Mouse (Mus musculus) left cerebral cortex, adult 2 months (tissue): ENCODE results near the gene Tjp3. TPM values are rescaled to one million over a fixed set of nuclear protein-coding genes. Genes with fewer than 3 reads are reported as not detected.

Experiments
- DNase-seq, 2 experiments: peaks; one replicate each; pipeline ENCODE4 v3.0.0; 2021 to 2022; ENCODE audit warnings: low spot score in 2 of 2, mixed read lengths in 1 of 2; ENCODE audit errors: extremely low spot score in 1 of 2
- H3K27ac ChIP-seq: fragments of 200-600 bp; 2 replicates; pipeline ENCODE4 v1.8.1; 2022
- H3K4me3 ChIP-seq: fragments of 200-600 bp; 2 replicates; pipeline ENCODE4 v1.8.1; 2022
- CTCF ChIP-seq: fragments of 200-600 bp; IDR thresholded peaks from 2 replicates; pipeline ENCODE4 v1.8.1; 2022; ENCODE audit warnings: antibody characterized with exemption, mild to moderate bottlenecking, moderate library complexity
- intact Hi-C: fragments of 180-260 bp; cut with DNase I; formaldehyde crosslinking; loops from one replicate; pipeline ENCODE4 v1.15.1; 2025
- total RNA-seq, 2 experiments: library from RNA; stranded (reverse); gene quantifications; 2 replicates each; pipeline ENCODE4 v1.2.3; 2021

The Tjp3 gene
- total RNA-seq, 2 experiments from 2014 or later: 0.26 to 0.45 TPM

DNA sequence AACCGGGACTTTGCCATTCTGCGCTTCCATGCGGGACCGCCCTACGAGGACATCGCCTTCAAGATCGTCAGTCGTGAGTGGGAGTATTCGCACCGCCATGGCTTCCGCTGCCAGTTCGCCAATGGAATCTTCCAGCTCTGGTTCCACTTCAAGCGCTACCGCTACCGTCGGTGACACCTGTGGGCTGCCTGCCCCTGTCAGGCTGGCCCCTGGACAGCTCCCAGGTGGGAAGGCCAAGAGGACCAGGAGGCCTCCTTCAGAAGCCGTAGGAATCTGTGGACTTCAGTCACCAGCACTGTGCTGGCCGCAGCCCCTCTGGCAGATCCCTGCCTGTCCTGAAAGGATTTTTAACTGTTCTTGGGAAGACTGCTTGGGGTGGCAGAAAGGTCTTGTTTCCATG lies 34.4 kb upstream of the Tjp3 start:
- DNase-seq: no peak
- Histone ChIP-seq H3K27ac (no peak overlapping the region; the same call in 1 of the 2 replicates), H3K4me3 (no peak overlapping the region)
- intact Hi-C loops: no loop called here
- no peak for TF ChIP-seq CTCF

DNA sequence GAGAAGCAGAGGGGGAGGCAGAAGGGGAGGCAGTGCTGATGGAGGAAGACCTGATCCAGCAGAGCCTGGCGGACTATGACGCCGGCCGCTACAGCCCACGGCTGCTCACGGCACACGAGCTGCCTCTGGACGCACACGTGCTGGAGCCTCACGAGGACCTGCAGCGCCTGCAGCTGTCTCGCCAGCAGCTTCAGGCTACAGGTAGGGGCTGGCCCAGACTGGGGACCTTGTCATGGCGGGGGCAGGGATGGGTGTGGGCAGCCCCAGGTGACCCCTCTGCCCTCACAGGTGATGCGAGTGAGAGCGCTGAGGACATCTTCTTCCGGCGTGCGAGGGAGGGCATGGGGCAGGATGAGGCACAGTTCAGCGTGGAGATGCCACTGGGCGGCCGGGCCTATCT lies 33.8 kb upstream of the Tjp3 start:
- no peak overlapping the region for H3K4me3 ChIP-seq
- H3K27ac ChIP-seq: no peak overlapping the region
- intact Hi-C loops: no loop called here
- DNase-seq: no peak
- TF ChIP-seq CTCF: no peak

DNA sequence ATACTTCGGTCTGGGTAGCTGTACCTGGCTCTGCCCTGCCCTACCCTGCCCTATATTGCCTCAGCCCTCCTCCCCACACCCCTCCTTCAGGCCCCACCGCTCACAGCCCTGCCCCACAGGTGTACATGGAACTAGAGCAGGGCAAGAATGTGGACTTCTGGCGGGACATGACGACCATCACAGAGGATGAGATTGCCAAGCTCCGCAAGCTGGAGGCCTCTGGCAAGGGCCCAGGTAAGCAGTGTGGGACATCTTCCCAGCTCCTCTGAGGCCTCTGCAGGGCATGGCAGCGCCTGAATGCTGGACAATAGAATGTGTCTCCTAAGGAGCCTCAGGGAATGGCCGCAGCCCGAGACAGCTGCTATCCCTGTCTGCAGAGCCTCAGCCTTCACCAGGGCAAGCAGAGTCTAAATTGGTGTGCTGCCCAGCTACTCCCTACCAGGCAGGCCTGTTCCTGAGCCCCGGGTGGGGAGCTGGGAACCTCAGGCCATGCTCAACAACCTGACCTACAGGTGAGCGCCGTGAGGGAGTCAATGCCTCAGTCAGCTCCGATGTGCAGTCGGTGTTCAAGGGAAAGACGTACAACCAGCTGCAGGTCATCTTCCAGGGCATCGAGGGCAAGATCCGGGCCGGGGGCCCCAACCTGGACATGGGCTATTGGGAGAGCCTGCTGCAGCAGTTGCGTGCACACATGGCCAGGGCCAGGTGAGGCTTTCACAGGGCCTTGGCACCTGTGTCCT lies 32.6 kb upstream of the Tjp3 start:
- DNase-seq: no peak
- no peak overlapping the region for H3K4me3 ChIP-seq
- TF ChIP-seq CTCF: no peak
- intact Hi-C loops: no loop called here
- no peak overlapping the region for H3K27ac ChIP-seq

DNA sequence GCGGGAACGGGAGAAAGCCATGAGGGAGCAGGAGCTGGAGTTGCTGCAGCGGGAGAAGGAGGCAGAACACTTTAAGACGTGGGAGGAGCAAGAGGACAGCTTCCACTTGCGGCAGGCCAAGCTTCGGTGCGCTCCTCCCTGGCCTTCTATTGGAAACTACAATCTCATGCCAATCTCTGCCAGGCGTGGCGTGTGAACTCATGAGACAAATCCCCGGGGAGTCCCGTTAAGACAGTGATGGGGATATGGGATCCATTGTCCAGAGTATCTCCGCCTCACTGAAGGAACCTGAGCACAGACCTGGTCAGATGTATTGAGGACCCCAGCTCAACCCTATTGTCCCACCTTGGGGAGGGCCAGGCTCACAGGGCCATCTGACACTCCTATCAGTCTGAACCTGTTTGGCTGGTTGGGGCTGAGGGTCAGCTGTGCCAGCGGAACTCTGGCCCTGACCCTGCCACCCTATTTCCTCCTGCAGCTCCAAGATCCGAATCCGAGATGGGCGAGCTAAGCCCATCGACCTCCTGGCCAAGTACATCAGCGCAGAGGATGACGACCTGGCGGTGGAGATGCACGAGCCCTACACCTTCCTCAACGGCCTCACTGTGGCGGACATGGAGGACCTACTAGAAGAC lies 31.9 kb upstream of the Tjp3 start:
- H3K27ac ChIP-seq: no peak overlapping the region
- no peak for TF ChIP-seq CTCF
- DNase-seq: no peak
- H3K4me3 ChIP-seq: no peak overlapping the region
- intact Hi-C loops: no loop called here

DNA sequence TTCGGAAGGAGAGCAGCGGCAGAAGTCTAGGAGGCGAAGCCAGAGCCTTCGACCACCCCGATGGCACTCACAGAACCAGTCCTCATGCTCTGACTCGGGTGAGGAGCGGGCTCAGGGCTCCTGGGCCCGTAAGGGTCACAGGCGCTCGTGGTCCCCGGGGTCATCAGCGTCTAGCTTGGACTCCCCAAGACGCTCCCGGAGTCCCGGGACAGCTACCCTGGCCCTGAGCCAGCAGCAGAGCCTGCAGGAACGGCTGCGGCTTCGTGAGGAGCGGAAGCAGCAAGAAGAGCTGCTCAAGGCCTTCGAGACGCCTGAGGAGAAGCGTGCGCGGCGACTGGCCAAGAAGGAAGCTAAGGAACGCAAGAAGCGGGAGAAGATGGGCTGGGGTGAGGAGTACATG lies 31.1 kb upstream of the Tjp3 start:
- intact Hi-C loops: no loop called here
- no peak for DNase-seq
- no peak overlapping the region for H3K27ac ChIP-seq
- H3K4me3 ChIP-seq: no peak overlapping the region
- TF ChIP-seq CTCF: no peak

DNA sequence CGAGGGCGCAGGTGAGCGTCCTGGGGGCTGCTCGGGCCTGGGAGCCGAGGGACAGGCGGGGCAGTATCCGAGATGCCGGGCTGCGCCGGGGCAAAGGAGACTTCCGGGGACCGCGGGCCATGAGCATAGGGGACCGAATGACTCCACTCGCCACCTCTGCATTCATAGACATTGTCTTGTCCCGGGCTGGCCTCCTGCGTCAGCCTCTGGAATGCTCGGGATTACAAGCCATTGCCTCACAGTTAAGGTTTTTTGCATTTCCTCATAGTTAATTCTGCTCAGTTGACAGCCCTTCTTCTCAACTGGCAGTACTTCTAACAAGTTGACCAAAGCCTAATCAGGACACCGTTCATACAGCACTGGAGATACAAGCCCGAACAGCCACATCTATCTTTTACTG lies 30.1 kb upstream of the Tjp3 start:
- intact Hi-C loops: loop anchor here (2.0 kb wide), 1 partner anchor 29 kb away; the partner anchor contains the start of gene Hmg20b
- Histone ChIP-seq H3K27ac (peak overlapping the region; percentile 100), H3K4me3 (peak overlapping the region; percentile 89)
- no peak for TF ChIP-seq CTCF
- DNase-seq: no peak

DNA sequence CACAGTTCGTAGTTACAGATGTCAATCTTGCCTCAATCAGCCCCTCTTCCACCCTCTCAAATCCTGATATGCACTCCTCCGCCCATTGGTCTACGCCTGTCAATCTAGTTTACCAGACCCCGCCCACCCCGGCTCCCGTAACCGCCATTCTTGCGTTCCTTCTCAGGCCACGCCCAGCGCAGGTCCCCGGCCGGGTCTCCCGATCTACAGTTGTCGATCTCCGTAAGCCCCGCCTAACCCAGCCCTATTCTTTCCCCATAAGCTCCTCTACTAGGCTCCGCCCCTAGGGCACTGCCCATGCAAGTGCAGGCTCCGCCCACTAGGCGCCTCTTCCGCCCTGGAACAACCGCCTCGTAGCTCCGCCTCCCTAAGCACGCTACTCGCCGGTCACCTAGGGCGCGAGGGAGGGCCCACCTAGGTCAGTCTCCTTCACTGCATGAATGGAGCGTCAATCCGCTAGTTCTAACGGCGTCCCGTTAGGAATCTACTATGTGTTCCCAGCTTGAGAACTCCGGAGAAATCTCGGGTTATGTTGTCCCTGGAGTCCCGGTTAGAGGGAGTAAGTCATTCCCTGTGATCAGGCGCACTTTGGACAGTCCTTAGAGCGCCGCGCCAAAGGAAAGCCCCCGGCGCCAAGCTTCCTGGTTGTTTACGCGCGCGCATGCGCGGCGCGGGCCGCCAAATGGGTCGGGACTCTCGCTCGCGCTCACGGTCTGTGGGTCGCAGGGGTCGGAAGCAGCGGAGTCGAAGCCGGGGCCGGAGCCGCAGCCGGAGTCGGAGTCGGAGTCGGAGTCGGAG lies 29.4 kb upstream of the Tjp3 start, which contains the start of gene Cactin:
Gene Cactin, plus strand, starts transcription at position 554 of the 798 bp plus-strand sequence.
- intact Hi-C loops: loop anchor here (2.0 kb wide), 1 partner anchor 30 kb away; the partner anchor contains the start of gene Hmg20b
- Histone ChIP-seq H3K4me3 (peak within 1 kb of the TSS; percentile 89), H3K27ac (peak within 1 kb of the TSS; percentile 100)
- peak; percentile 47 for TF ChIP-seq CTCF
- DNase-seq: peak; percentile 95 to 99

DNA sequence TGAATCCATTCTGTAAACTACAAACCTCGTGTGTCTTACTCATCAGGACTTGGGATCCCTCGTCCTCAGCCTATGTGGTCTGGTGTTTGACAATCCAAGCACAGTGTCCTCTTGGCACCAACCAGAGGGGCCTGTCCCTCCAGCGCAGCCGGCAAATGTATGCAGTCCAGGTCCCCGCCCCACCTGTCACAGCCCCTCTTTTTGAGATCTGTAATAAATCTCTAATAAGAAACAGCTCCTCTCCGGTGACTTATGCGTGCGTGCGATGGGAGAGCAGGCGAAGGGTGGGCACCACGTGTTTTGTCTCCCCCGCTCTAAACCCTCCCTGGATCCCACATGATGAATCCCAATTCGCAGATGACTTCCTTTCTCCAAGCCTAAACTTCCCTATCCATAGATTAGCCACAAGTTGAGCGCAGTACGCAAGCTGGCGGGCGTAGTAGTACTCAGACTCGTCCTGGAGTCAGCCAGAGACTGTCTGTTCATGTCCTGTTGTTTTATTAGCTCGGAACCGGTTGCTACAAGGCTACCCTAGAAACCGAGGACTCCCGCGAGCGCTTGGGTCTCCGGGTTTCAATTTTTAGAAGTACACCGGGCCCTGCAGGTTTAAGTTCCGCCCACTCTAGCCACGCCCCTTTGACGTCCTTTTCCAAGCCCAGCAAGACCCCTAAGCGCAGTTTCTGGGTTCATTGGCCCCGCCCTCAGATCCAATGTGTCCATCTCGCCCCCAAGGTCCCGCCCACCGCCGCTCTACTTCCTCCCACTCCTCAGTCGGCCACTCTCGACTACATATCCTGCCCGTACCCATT lies 28.6 kb upstream of the Tjp3 start:
- no peak for DNase-seq
- TF ChIP-seq CTCF: no peak
- intact Hi-C loops: loop anchor here (2.0 kb wide), 2 partner anchors 31 kb away; partner anchors contain the start of gene Hmg20b
- H3K27ac ChIP-seq: peak overlapping the region; percentile 100
- peak overlapping the region; percentile 89 for H3K4me3 ChIP-seq

DNA sequence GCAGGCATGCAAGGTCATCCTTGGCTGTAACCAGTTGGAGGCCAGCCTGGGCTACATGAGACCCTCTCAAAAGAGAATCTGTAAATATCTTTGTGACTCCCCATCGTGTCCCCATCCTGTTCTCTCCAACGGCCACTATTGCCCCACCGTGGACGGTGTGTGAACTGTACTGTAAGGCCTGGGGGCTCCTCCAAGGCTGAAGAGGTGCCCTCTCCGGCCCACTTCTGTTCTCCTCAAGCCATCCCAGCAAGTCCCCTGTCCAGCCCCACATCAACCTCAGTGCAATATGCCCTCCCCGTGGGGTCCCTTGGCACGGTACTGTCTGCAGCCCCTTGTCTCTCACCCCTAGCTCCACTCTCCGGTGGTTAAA lies 27.9 kb upstream of the Tjp3 start:
- intact Hi-C loops: loop anchor here (2.0 kb wide), 1 partner anchor 31 kb away; no protein-coding TSS in a partner anchor
- H3K4me3 ChIP-seq: no peak overlapping the region
- H3K27ac ChIP-seq: peak overlapping the region; percentile 100
- TF ChIP-seq CTCF: peak; percentile 38
- no peak for DNase-seq

DNA sequence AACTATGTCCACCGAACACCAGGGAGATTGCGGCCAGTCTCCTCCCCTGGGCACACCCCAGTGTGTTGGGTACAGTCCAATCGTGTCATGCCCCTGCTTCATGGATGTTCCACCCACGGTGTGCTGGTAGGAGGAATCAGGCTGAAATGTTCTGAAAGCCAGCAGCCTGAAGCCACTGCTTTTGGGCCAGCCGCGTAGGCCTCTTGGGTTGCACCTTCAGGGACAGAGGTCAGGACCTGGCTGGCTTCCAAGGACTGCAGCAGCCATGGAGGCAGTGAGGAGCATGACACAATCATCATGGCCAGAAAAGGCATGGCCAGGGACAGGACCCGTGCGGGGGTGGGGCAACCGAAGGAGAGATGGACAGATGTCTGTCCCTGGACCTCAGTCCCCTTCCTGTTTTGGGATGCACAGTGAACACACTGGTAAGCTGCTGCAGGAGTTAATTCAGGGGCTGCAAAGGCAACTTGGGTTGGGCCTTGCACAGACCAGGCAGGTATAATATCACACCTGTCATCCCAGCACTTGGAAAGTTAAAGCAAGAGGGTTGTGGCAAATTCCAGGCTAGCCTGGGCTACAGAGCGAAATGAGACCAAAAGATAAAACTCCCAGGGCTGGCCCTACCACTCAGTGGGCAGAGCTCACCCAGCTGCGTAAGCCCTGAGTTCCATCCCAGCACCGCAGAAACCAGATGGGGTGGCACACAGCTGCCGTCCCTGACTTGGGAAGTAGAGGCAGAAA lies 27.4 kb upstream of the Tjp3 start:
- intact Hi-C loops: loop anchor here (2.0 kb wide), 1 partner anchor 30 kb away; no protein-coding TSS in a partner anchor
- Histone ChIP-seq H3K27ac (no peak overlapping the region; the same call in 1 of the 2 replicates), H3K4me3 (no peak overlapping the region)
- no peak for DNase-seq
- no peak for TF ChIP-seq CTCF
